Mouse (Mus musculus): ENCODE results near the gene Dnmt3b.
"Not testable (repeated sequence)": the region's sequence is repeated elsewhere in the genome, so short reads cannot be mapped to it uniquely, and the experiment has no call there.

Gene Dnmt3b

GRCm38 (mm10) chr2:153633259-153633658, 16.0 kb upstream of the Dnmt3b start:
- DNase-seq (ENCODE audit: low spot score in 2 of 2), result no peak

- DNase-seq (ENCODE audit: low spot score in 2 of 2), result no peak
Measured at GRCm38 (mm10) chr2:153638977-153639680, 10.1 kb upstream of the Dnmt3b start.

GRCm38 (mm10) chr2:153642496-153642895, 6.8 kb upstream of the Dnmt3b start:
- no peak for DNase-seq (ENCODE audit: low spot score in 2 of 2)

- DNase-seq (ENCODE audit: low spot score in 2 of 2), result no peak
Measured at GRCm38 (mm10) chr2:153642999-153643398, 6.3 kb upstream of the Dnmt3b start.

GRCm38 (mm10) chr2:153648773-153649297, 415 bp upstream of the Dnmt3b start:
- no peak for DNase-seq (ENCODE audit: low spot score in 2 of 2)

- peak; percentile 13 to 26 for DNase-seq (ENCODE audit: low spot score in 2 of 2)
Measured at GRCm38 (mm10) chr2:153650014-153650687, 901 bp downstream of the Dnmt3b start.

DNA sequence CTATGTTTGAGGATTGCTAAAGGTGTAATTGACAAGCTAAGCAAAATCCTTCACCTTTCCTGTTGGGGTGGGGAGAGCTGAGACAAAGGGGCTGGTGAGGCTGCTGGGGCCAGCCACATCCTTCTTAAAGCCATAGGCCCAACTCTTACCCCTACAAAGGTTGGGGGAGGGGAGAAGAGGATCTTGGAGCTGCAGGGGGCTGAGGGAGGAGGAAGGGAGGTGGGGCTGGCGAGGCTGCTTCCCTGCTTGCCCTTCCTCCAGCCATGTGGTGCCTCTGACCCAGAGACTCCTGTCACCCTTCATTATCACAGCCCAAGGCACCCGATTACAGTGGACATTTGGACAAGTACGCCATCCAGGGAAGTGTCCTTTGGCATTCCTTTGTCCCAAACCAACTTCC, 2.4 kb downstream of the Dnmt3b start:
- DNase-seq (ENCODE audit: low spot score in 2 of 2), result no peak

GRCm38 (mm10) chr2:153657659-153658058, 8.4 kb downstream of the Dnmt3b start:
- DNase-seq (ENCODE audit: low spot score in 2 of 2), result not testable (repeated sequence)

DNA sequence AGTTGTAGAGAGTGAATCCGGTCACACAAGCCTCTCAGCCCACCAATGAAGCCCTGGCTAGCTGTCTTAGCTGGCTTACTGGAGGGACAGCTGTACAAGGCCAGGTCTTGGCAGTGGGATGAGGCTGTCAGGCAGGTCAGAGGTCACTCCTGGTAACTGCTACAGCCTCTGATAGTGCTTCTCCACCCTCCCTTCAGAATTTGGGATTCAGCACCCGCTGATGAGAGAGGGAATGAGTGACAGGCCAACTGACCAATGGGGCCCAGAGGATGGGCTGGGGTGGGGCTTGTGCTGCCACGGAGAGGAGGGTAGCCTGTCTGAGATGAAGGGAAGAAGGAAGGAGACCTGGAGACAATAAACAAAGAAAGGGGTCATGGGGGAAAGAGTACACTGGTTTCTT, 11.4 kb downstream of the Dnmt3b start:
- DNase-seq (ENCODE audit: low spot score in 2 of 2), result no peak

DNA sequence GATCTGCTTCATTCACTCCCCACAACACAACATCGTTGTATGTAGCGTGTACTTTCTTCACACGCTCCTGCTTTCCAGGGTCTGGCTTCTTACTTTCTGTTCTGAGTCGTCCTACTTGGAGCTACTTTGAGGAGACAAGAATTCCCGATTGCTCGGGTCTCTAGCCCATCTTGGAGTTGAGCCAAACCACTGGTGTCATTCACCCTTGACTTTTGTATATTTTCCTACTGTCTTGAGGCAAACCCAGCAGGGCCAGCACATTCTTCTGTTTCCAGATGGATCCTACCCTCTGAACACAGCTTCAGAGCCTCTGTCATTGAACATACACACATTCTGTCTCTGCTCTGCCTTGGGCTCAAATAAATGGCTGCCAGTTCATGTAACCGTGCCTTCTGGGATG, 16.2 kb downstream of the Dnmt3b start:
- DNase-seq (ENCODE audit: low spot score in 2 of 2), result no peak

GRCm38 (mm10) chr2:153668754-153669376, 19.6 kb downstream of the Dnmt3b start:
- DNase-seq (ENCODE audit: low spot score in 2 of 2), result peak in 1 of 2 experiments; percentile 9

DNA sequence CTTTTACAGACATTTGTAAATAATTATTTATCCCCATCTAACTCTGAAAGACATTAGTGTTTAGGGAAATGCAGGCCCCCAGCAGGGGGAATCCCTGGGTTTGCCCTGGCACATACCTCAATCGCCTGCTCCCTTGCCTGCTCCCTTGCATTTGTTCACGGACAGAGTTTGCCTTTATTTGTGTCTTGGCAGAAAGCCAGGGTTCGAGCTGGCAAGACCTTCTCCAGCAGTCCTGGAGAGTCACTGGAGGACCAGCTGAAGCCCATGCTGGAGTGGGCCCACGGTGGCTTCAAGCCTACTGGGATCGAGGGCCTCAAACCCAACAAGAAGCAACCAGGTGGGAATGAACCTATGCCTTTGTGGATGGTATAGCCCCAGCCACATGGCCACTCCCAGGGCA, 20.9 kb downstream of the Dnmt3b start:
- no peak for DNase-seq (ENCODE audit: low spot score in 2 of 2)

- no peak for DNase-seq (ENCODE audit: low spot score in 2 of 2)
Measured at GRCm38 (mm10) chr2:153672619-153673018, 23.4 kb downstream of the Dnmt3b start.

DNA sequence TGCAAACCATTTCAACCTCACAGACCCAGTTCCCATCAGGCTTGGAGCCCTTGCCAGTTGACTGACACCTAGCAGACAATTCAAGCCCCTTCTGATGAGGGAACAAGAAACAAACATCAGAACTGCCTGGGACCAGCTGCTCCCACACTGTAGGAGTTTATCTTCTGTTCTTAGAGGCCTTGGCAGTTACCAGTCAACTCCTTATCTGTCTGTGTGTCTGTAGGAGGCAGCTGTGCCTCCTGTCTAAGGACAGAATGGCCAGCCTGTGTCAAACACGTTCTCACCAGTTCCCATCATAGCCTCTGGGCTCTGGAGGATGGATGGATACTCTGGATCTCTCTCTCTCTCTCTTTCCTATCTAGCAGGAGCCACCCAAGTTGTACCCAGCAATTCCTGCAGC, 26.1 kb downstream of the Dnmt3b start:
- DNase-seq (ENCODE audit: low spot score in 2 of 2), result not testable (repeated sequence)

GRCm38 (mm10) chr2:153676944-153677343, 27.7 kb downstream of the Dnmt3b start:
- DNase-seq (ENCODE audit: low spot score in 2 of 2), result no peak

DNA sequence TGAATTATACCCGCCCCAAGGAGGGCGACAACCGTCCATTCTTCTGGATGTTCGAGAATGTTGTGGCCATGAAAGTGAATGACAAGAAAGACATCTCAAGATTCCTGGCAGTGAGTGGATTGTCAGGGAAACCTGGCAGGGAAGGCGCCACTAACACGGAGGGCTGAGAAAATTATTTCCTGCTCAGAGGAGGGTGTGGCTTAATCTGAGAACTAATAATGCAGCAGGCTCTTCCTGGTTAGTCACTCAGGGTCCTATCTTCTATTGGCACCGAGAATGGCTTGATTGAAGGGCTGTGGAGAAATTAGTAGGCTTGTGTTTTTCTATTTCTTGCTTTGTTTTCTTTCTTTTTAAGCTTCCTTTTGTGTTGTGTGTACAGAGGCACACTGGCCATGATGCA, 28.3 kb downstream of the Dnmt3b start:
- DNase-seq (ENCODE audit: low spot score in 2 of 2), result no peak

DNA sequence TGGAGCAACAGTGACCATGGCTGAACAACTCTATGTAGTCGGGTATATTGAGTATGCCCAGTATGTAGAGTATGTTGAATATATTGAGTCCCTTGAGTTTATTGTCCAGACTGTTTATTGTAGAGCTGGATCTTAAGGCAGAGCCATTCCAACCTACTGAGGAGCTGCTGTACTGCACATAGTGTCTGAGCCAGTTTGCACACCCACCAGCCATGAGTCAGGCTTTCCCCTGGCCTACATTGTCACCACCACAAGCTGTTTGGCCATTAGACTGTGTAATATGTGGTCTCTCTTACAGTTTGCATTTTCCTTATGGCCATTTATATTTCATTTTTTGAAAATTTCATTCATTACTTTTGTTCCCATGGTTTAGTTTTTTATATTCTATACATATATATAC, 30.7 kb downstream of the Dnmt3b start:
- DNase-seq (ENCODE audit: low spot score in 2 of 2), result no peak

DNA sequence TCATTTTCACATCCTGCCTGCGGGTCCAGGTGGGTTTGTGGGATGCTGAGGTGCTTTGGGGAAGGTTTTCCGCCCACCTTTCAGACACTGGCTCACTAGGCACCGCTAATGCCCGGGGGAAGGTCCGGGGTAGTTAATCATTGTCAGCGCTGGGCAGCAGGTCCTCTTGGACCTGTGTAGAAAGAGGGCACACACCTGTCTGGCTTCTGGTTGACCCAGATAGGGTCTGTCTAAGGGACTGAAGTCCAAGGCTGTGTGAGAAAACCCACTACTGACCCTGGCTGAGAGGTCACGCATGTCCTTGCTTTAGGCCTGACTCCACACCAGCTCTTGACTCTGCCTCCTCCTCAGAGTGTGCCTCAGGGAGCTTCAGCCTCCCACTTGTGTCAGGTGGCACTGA, 44.2 kb downstream of the Dnmt3b start:
- DNase-seq (ENCODE audit: low spot score in 2 of 2), result not testable (repeated sequence)

DNA sequence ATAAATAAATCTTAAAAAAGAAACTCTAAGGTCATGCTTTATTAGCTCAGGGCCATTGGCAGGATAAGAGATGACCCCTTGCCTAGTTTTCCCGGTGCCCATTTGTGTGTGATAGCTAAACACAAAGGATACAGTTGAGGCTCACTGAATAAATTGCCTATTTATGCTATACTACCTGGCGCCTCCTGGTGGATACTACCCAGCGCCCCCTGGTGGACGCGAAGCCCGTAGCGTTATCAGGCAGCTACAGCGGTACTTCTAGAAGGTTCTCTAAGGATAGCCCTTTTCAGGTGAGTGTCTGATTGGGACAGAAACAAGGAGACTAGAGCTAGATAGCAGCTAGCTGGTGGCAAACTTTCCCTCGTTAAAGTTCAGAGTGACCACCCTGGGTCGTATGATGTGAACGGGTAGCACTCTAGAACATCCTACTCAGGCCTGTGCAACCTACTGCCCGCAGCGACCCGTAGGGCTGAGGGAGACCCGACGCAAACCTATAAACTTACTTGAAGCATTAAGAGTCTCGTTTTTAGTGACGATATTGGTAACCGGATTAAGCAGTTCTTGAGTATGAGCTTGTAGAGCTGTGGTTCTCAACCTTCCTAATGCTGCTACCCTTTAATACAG, 45.3 kb downstream of the Dnmt3b start:
- DNase-seq (ENCODE audit: low spot score in 2 of 2), result peak; percentile 31 to 49

GRCm38 (mm10) chr2:153696352-153696751, 47.1 kb downstream of the Dnmt3b start, which contains the start of gene Dnmt3c:
Gene Dnmt3c (plus strand): TSS chr2:153696652.
- DNase-seq (ENCODE audit: low spot score in 2 of 2), result no peak

- no peak for DNase-seq (ENCODE audit: low spot score in 2 of 2)
Measured at GRCm38 (mm10) chr2:153703389-153703788, 54.1 kb downstream of the Dnmt3b start.

GRCm38 (mm10) chr2:153710701-153711330, 61.6 kb downstream of the Dnmt3b start:
- peak in 1 of 2 experiments; percentile 16 for DNase-seq (ENCODE audit: low spot score in 2 of 2)
